Mouse (Mus musculus): Measurements from ENCODE around the gene Aak1. TPM values are rescaled to one million over a fixed set of nuclear protein-coding genes. Genes with fewer than 3 reads are reported as not detected.
A peak's percentile ranks its signal among the peaks of the same experiment; 100 is the strongest.

Gene Aak1
- total and polyA plus RNA-seq, 2 experiments: 2.6 to 7.2 TPM

DNA sequence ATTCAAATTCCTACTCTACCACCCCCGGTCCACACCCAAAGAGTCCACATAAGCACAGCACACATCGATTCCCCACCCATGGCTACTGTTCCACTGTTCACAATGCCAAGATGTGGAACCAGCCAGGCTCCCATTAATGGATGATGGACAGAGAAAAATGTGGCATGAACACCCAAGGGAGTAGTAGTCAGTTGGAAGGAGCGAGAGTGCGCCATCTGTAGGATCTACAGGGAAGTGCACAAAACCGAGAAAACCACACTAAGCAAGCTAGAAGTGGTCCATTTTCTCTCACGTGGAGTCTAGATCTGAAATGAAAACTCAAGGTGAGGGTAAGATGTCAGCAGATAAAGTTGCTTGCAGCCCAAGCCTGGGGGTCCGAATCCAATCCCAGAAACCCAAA is 28.6 kb upstream of the Aak1 start:
- H3K4me1 ChIP-seq (ENCODE audit: control insufficient read depth, insufficient read depth, low read length): peaks cover 3% of the 10 kb centered on the region; the same call in 1 of the 2 replicates
- no peaks in the 10 kb centered on the region for H3K79me2 ChIP-seq (ENCODE audit: control insufficient read depth, insufficient read depth, low read length)
- 70% methylated on average over 7 of the region's 7 CpGs for WGBS
- H3K27ac ChIP-seq (replicated peaks; ENCODE audit: insufficient read depth, low read depth, low read length): no peak overlapping the region
- H3K27me3 ChIP-seq (ENCODE audit: control insufficient read depth, insufficient read depth, low read length): no peaks in the 10 kb centered on the region
- H3K4me3 ChIP-seq (ENCODE audit: insufficient read depth, low read depth, low read length): no peak overlapping the region
- no peak for TF ChIP-seq POLR2A (IDR thresholded peaks at IDR 0.05; ENCODE audit: extremely low read depth, insufficient read depth, low read length)
- peak; percentile 43; the same call in 1 of the 2 replicates for TF ChIP-seq CTCF (IDR thresholded peaks at IDR 0.05; ENCODE audit: low read depth, low read length)
- DNase-seq (ENCODE audit: extremely low read depth, low read depth, low spot score): peak; percentile 12
- no peak overlapping the region for H3K9ac ChIP-seq (ENCODE audit: low read depth, low read length)
- H3K36me3 ChIP-seq (ENCODE audit: control insufficient read depth, insufficient read depth, low read length): no peaks in the 10 kb centered on the region

DNA sequence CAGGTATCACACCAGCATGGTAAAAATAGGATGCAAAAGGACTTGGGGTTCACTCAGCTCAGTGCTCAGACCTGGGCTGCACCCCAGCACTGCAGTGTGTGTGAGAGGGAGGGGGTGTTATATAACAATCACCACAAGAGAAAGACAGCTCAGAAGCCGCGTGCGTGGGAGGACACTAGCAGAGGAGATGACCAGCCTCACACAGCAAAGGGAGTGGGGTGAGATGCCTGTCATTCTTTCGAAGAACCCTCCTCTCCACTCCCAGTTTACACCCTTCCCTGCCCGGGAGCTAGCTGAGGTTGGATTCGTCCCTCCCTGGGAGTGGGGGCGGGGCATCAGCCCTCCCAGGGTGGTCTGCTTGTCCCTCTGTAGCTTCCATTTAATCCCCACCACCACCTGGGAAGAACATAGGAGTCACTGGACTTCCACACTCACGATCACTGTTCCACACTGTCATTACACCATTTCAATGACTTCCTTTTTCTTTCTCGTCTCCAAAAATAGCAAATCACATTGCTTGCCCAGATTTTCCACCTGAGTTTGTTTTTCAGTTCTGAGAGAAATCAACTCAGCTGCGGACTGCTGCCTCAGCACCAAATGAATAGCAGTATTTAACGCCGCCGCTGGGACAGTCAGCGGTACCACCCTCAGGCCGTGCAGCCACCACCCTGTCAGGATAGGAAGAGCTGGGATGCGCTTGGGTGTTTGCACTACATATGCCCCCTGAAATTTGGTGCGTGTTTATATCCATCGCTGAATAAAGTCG is 26.8 kb upstream of the Aak1 start:
- Histone ChIP-seq H3K4me1 (ENCODE audit: control insufficient read depth, insufficient read depth, low read length) (peaks cover 3% of the 10 kb centered on the region; the same call in 1 of the 2 replicates), H3K9ac (ENCODE audit: low read depth, low read length) (peak overlapping the region; percentile 35; the same call in 1 of the 2 replicates), H3K27me3 (ENCODE audit: control insufficient read depth, insufficient read depth, low read length) (no peaks in the 10 kb centered on the region), H3K4me3 (ENCODE audit: insufficient read depth, low read depth, low read length) (no peak overlapping the region; the same call in 1 of the 2 replicates), H3K27ac (replicated peaks; ENCODE audit: insufficient read depth, low read depth, low read length) (no peak overlapping the region), H3K36me3 (ENCODE audit: control insufficient read depth, insufficient read depth, low read length) (no peaks in the 10 kb centered on the region), H3K79me2 (ENCODE audit: control insufficient read depth, insufficient read depth, low read length) (no peaks in the 10 kb centered on the region)
- no peak for DNase-seq (ENCODE audit: extremely low read depth, low read depth, low spot score)
- 13% methylated on average over 19 of the region's 19 CpGs for WGBS
- TF ChIP-seq POLR2A (IDR thresholded peaks at IDR 0.05; ENCODE audit: extremely low read depth, insufficient read depth, low read length) (no peak), CTCF (IDR thresholded peaks at IDR 0.05; ENCODE audit: low read depth, low read length) (no peak)

DNA sequence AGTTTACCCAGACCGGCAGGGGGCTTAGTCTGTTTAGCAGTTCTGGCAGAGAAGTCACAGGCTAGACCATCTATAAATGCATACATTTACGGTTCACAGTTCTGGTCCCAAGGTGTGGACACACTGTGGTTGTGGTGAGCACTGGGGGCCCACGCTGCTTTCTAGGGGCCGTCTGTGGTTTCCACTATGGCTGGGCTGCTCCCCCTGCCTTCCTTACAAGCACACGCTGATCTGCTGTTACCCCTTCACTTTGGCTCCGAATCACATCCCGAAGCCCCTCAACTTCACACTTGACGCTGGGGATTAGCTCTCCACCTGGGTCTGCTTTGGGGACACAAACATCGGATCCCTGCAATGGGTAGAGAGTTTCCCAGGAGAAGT is 26.3 kb upstream of the Aak1 start:
- no peak for DNase-seq (ENCODE audit: extremely low read depth, low read depth, low spot score)
- Histone ChIP-seq H3K4me3 (ENCODE audit: insufficient read depth, low read depth, low read length) (no peak overlapping the region), H3K4me1 (ENCODE audit: control insufficient read depth, insufficient read depth, low read length) (peaks cover 3% of the 10 kb centered on the region; the same call in 1 of the 2 replicates), H3K79me2 (ENCODE audit: control insufficient read depth, insufficient read depth, low read length) (no peaks in the 10 kb centered on the region), H3K9ac (ENCODE audit: low read depth, low read length) (no peak overlapping the region), H3K27ac (replicated peaks; ENCODE audit: insufficient read depth, low read depth, low read length) (no peak overlapping the region), H3K27me3 (ENCODE audit: control insufficient read depth, insufficient read depth, low read length) (no peaks in the 10 kb centered on the region), H3K36me3 (ENCODE audit: control insufficient read depth, insufficient read depth, low read length) (no peaks in the 10 kb centered on the region)
- TF ChIP-seq CTCF (IDR thresholded peaks at IDR 0.05; ENCODE audit: low read depth, low read length) (no peak), POLR2A (IDR thresholded peaks at IDR 0.05; ENCODE audit: extremely low read depth, insufficient read depth, low read length) (no peak)
- 54% methylated on average over 9 of the region's 9 CpGs for whole genome bisulfite sequencing

DNA sequence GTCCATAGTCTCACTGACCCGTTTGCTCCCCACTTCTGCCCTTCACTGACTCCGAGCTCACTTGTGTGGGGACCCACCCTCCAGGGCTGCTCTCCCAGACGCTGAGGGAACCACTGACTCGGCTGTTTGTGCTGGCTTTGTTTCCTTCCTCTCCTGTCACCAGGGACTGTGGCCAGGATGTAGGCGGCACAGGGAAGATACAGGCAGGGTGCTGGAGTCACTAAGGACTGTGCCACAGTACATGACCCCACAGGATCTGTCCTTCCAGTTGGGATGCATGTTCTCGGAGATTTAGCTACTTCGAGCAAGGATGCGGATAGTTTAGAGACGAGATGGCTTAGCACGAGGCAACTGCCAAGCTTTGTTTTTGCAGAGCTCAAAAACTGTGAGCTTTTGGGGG is 25.5 kb upstream of the Aak1 start:
- Histone ChIP-seq H3K27me3 (ENCODE audit: control insufficient read depth, insufficient read depth, low read length) (no peaks in the 10 kb centered on the region), H3K4me3 (ENCODE audit: insufficient read depth, low read depth, low read length) (no peak overlapping the region), H3K9ac (ENCODE audit: low read depth, low read length) (no peak overlapping the region), H3K36me3 (ENCODE audit: control insufficient read depth, insufficient read depth, low read length) (no peaks in the 10 kb centered on the region), H3K27ac (replicated peaks; ENCODE audit: insufficient read depth, low read depth, low read length) (no peak overlapping the region), H3K79me2 (ENCODE audit: control insufficient read depth, insufficient read depth, low read length) (no peaks in the 10 kb centered on the region), H3K4me1 (ENCODE audit: control insufficient read depth, insufficient read depth, low read length) (peaks cover 3% of the 10 kb centered on the region; the same call in 1 of the 2 replicates)
- 43% methylated on average over 10 of the region's 10 CpGs for WGBS
- TF ChIP-seq CTCF (IDR thresholded peaks at IDR 0.05; ENCODE audit: low read depth, low read length) (no peak), POLR2A (IDR thresholded peaks at IDR 0.05; ENCODE audit: extremely low read depth, insufficient read depth, low read length) (no peak)
- no peak for DNase-seq (ENCODE audit: extremely low read depth, low read depth, low spot score)

DNA sequence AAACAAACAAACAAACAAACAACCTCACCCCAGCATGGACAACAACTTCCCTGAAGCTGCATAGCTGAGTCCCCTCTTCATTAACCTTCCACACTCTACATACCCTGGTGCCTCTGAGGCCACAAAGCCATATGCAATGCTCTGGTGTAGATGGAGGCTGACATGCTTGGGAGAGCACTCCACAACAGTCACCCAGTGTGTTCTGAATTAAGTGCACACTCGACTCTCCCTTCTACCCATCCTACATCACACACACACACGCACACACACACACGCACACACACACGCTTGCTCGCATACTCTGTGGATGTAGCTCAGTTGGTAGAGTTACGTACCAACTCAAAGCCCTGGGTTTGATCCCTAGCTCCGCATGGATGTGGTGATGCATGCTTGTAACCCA is 24.9 kb upstream of the Aak1 start:
- WGBS: 93% methylated on average over 7 of the region's 7 CpGs

DNA sequence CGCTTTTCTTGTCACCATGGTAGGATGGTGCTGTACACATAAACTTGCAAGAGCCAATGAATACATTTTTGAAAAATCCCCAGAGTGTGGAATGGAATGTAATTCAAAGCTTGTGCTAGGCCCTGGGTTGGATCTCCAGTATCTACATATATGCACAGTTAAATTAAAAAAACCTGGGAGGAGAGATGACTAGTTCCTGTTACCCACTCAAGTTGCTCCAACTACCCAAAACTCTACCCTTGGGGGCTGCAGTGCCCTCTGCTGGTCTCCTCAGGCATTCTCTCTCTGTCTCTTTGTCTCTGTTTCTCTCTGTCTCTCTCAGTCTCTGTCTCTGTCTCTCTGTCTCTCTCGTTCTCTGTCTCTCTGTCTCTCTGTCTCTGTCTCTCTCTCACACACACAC is 21.9 kb upstream of the Aak1 start:
- Histone ChIP-seq H3K9ac (ENCODE audit: low read depth, low read length) (no peak overlapping the region), H3K36me3 (ENCODE audit: control insufficient read depth, insufficient read depth, low read length) (no peaks in the 10 kb centered on the region), H3K4me1 (ENCODE audit: control insufficient read depth, insufficient read depth, low read length) (no peaks in the 10 kb centered on the region), H3K4me3 (ENCODE audit: insufficient read depth, low read depth, low read length) (no peak overlapping the region), H3K27ac (replicated peaks; ENCODE audit: insufficient read depth, low read depth, low read length) (no peak overlapping the region), H3K79me2 (ENCODE audit: control insufficient read depth, insufficient read depth, low read length) (no peaks in the 10 kb centered on the region), H3K27me3 (ENCODE audit: control insufficient read depth, insufficient read depth, low read length) (no peaks in the 10 kb centered on the region)
- peak; percentile 50; the same call in 1 of the 2 replicates for TF ChIP-seq CTCF (IDR thresholded peaks at IDR 0.05; ENCODE audit: low read depth, low read length)
- no peak for TF ChIP-seq POLR2A (IDR thresholded peaks at IDR 0.05; ENCODE audit: extremely low read depth, insufficient read depth, low read length)
- WGBS: 96% methylated on average over 2 of the region's 2 CpGs
- DNase-seq (ENCODE audit: extremely low read depth, low read depth, low spot score): no peak

More for the DNA sequence above, 24.9 kb upstream of the Aak1 start:
- Histone ChIP-seq H3K4me1 (ENCODE audit: control insufficient read depth, insufficient read depth, low read length) (peaks cover 3% of the 10 kb centered on the region; the same call in 1 of the 2 replicates), H3K79me2 (ENCODE audit: control insufficient read depth, insufficient read depth, low read length) (no peaks in the 10 kb centered on the region), H3K4me3 (ENCODE audit: insufficient read depth, low read depth, low read length) (no peak overlapping the region), H3K9ac (ENCODE audit: low read depth, low read length) (no peak overlapping the region), H3K27me3 (ENCODE audit: control insufficient read depth, insufficient read depth, low read length) (no peaks in the 10 kb centered on the region), H3K36me3 (ENCODE audit: control insufficient read depth, insufficient read depth, low read length) (no peaks in the 10 kb centered on the region), H3K27ac (replicated peaks; ENCODE audit: insufficient read depth, low read depth, low read length) (no peak overlapping the region)
- no peak for DNase-seq (ENCODE audit: extremely low read depth, low read depth, low spot score)
- TF ChIP-seq POLR2A (IDR thresholded peaks at IDR 0.05; ENCODE audit: extremely low read depth, insufficient read depth, low read length) (no peak), CTCF (IDR thresholded peaks at IDR 0.05; ENCODE audit: low read depth, low read length) (no peak)
